Mouse (Mus musculus) CH12.LX (cell line): ENCODE data around the gene Safb2. TPM values are rescaled to one million over a fixed set of nuclear protein-coding genes. Genes with fewer than 3 reads are reported as not detected.
A peak's percentile ranks its signal among the peaks of the same experiment; 100 is the strongest.

ENCODE experiments used
- DNase-seq: peaks from one replicate; pipeline ENCODE4 v3.0.0-alpha.2; 2013; ENCODE audit errors: extremely low read depth
- H3K27ac ChIP-seq: 2 replicates; pipeline ENCODE4 v1.5.1; 2012; ENCODE audit warnings: low read depth, mild to moderate bottlenecking, control low read depth, moderate library complexity; ENCODE audit not compliant: insufficient read depth
- H3K27me3 ChIP-seq: replicated peaks from 2 replicates; pipeline ENCODE3; 2012; ENCODE audit warnings: inconsistent platforms
- H3K36me3 ChIP-seq, 2 experiments: replicated peaks in 1 of 2; 2 replicates each; pipeline versions ENCODE3 to v1.6.1; 2012; ENCODE audit warnings: inconsistent platforms in 1 of 2, low read length in 1 of 2, mild to moderate bottlenecking in 1 of 2, mixed read lengths in 1 of 2, moderate library complexity in 1 of 2; ENCODE audit not compliant: control insufficient read depth in 1 of 2, insufficient read depth in 1 of 2
- H3K4me1 ChIP-seq, 2 experiments: 2 replicates each; pipeline ENCODE4 v1.6.1; 2012; ENCODE audit warnings: inconsistent platforms in 1 of 2, moderate library complexity in 1 of 2; ENCODE audit not compliant: insufficient read depth in 2 of 2, control insufficient read depth in 1 of 2
- H3K4me2 ChIP-seq: 2 replicates; pipeline ENCODE4 v1.6.1; 2012; ENCODE audit warnings: low read depth, mild to moderate bottlenecking, control low read depth; ENCODE audit not compliant: poor library complexity, insufficient read depth, severe bottlenecking
- H3K4me3 ChIP-seq, 3 experiments: fragments of 150-350 bp in 1 of 3; sonication (generic) in 1 of 3; replicated peaks in 1 of 3; 2 replicates each; pipeline versions ENCODE3 to v1.5.1; 2011 to 2012; ENCODE audit warnings: low read depth in 2 of 3, low read length in 2 of 3, mild to moderate bottlenecking in 2 of 3, moderate library complexity in 2 of 3, control low read depth in 1 of 3, improper control_type of control experiment in 1 of 3, inconsistent platforms in 1 of 3, mixed read lengths in 1 of 3; ENCODE audit not compliant: poor library complexity in 1 of 3
- H3K79me2 ChIP-seq: replicated peaks from 2 replicates; pipeline ENCODE4 v1.6.1; 2012; ENCODE audit warnings: mild to moderate bottlenecking, moderate library complexity; ENCODE audit not compliant: control insufficient read depth, poor library complexity, insufficient read depth, severe bottlenecking; ENCODE audit errors: extremely low read depth
- H3K9ac ChIP-seq: 2 replicates; pipeline ENCODE4 v1.6.1; 2012; ENCODE audit warnings: low read depth, mild to moderate bottlenecking, control low read depth, moderate library complexity; ENCODE audit not compliant: insufficient read depth
- H3K9me3 ChIP-seq: replicated peaks from 2 replicates; pipeline ENCODE3; 2012; ENCODE audit warnings: low read length, inconsistent platforms, mixed read lengths
- CHD1 ChIP-seq: IDR thresholded peaks from 2 replicates; pipeline ENCODE4 v1.6.1; 2012; ENCODE audit warnings: low read depth, low read length, improper control_type of control experiment, inconsistent platforms
- CHD2 ChIP-seq: IDR thresholded peaks from 2 replicates; pipeline ENCODE4 v1.6.1; 2011; ENCODE audit warnings: low read length, improper control_type of control experiment
- CTCF ChIP-seq, 2 experiments: IDR thresholded peaks in 1 of 2; conservative IDR thresholded peaks in 1 of 2; 2 replicates each; pipeline ENCODE4 v1.5.1; 2011 to 2012; ENCODE audit warnings: low read depth in 2 of 2, low read length in 2 of 2, improper control_type of control experiment in 1 of 2, inconsistent platforms in 1 of 2, mild to moderate bottlenecking in 1 of 2, moderate library complexity in 1 of 2
- E2F4 ChIP-seq: IDR thresholded peaks from 2 replicates; pipeline ENCODE4 v1.6.1; 2011; ENCODE audit warnings: low read depth, low read length, improper control_type of control experiment; ENCODE audit not compliant: insufficient replicate concordance
- ELF1 ChIP-seq: IDR thresholded peaks from 2 replicates; pipeline ENCODE4 v1.6.1; 2014; ENCODE audit warnings: low read depth, mild to moderate bottlenecking, inconsistent platforms, low read length, improper control_type of control experiment
- EP300 ChIP-seq: IDR thresholded peaks from 2 replicates; pipeline ENCODE4 v1.6.1; 2011; ENCODE audit warnings: low read length, improper control_type of control experiment
- GABPA ChIP-seq: IDR thresholded peaks from 2 replicates; pipeline ENCODE4 v1.6.1; 2012; ENCODE audit warnings: low read depth, low read length, improper control_type of control experiment, inconsistent platforms; ENCODE audit not compliant: insufficient replicate concordance
- HCFC1 ChIP-seq: IDR thresholded peaks from 2 replicates; pipeline ENCODE4 v1.6.1; 2012; ENCODE audit warnings: low read depth, mild to moderate bottlenecking, inconsistent platforms, low read length, improper control_type of control experiment
- JUN ChIP-seq: IDR thresholded peaks from 2 replicates; pipeline ENCODE4 v1.6.1; 2011; ENCODE audit warnings: low read depth, mild to moderate bottlenecking, low read length, improper control_type of control experiment, moderate library complexity; ENCODE audit not compliant: insufficient read depth
- MAFK ChIP-seq: IDR thresholded peaks from 2 replicates; pipeline ENCODE4 v1.6.1; 2011; ENCODE audit warnings: low read length, improper control_type of control experiment; ENCODE audit not compliant: insufficient replicate concordance
- MAX ChIP-seq: IDR thresholded peaks from 2 replicates; pipeline ENCODE4 v1.6.1; 2011; ENCODE audit warnings: low read length, improper control_type of control experiment
- MAZ ChIP-seq: IDR thresholded peaks from 2 replicates; pipeline ENCODE4 v1.6.1; 2012; ENCODE audit warnings: low read depth, mild to moderate bottlenecking, inconsistent platforms, low read length, improper control_type of control experiment, moderate library complexity
- MEF2A ChIP-seq: IDR thresholded peaks from 2 replicates; pipeline ENCODE4 v1.6.1; 2014; ENCODE audit warnings: low read depth, mild to moderate bottlenecking, inconsistent platforms, low read length, improper control_type of control experiment, borderline replicate concordance
- MXI1 ChIP-seq: IDR thresholded peaks from 2 replicates; pipeline ENCODE4 v1.6.1; 2011; ENCODE audit warnings: mild to moderate bottlenecking, low read depth, low read length, improper control_type of control experiment
- MYC ChIP-seq: IDR thresholded peaks from 2 replicates; pipeline ENCODE4 v1.6.1; 2011; ENCODE audit warnings: low read depth, mild to moderate bottlenecking, improper control_type of control experiment, low read length
- NELFE ChIP-seq: IDR thresholded peaks from 2 replicates; pipeline ENCODE4 v1.6.1; 2011; ENCODE audit warnings: low read depth, low read length, improper control_type of control experiment
- NRF1 ChIP-seq: IDR thresholded peaks from 2 replicates; pipeline ENCODE4 v1.6.1; 2014; ENCODE audit warnings: low read depth, mild to moderate bottlenecking, inconsistent platforms, low read length, improper control_type of control experiment, moderate library complexity
- PAX5 ChIP-seq: IDR thresholded peaks from 2 replicates; pipeline ENCODE4 v1.6.1; 2012; ENCODE audit warnings: low read length, inconsistent platforms, mixed read lengths
- POLR2A ChIP-seq: IDR thresholded peaks from 2 replicates; pipeline ENCODE4 v1.6.1; 2011; ENCODE audit warnings: low read depth, mild to moderate bottlenecking, improper control_type of control experiment, low read length
- POLR2AphosphoS2 ChIP-seq: IDR thresholded peaks from 2 replicates; pipeline ENCODE4 v1.6.1; 2011; ENCODE audit warnings: low read depth, low read length, improper control_type of control experiment
- RAD21 ChIP-seq: IDR thresholded peaks from 2 replicates; pipeline ENCODE4 v1.6.1; 2011; ENCODE audit warnings: low read depth, mild to moderate bottlenecking, low read length, improper control_type of control experiment, moderate library complexity
- SMC3 ChIP-seq: IDR thresholded peaks from 2 replicates; pipeline ENCODE4 v1.6.1; 2011; ENCODE audit warnings: low read depth, low read length, improper control_type of control experiment
- TBP ChIP-seq: conservative IDR thresholded peaks from 2 replicates; pipeline ENCODE4 v1.6.1; 2011; ENCODE audit warnings: low read depth, low read length, improper control_type of control experiment
- TCF12 ChIP-seq: IDR thresholded peaks from 2 replicates; pipeline ENCODE4 v1.6.1; 2014; ENCODE audit warnings: low read depth, mild to moderate bottlenecking, inconsistent platforms, low read length, improper control_type of control experiment
- USF1 ChIP-seq: IDR thresholded peaks from 2 replicates; pipeline ENCODE4 v1.6.1; 2014; ENCODE audit warnings: low read depth, mild to moderate bottlenecking, inconsistent platforms, low read length, improper control_type of control experiment
- ZKSCAN1 ChIP-seq: IDR thresholded peaks from 2 replicates; pipeline ENCODE4 v1.6.1; 2012; ENCODE audit warnings: low read depth, inconsistent platforms, low read length, improper control_type of control experiment, borderline replicate concordance
- ZMIZ1 ChIP-seq: IDR thresholded peaks from 2 replicates; pipeline ENCODE4 v1.6.1; 2012; ENCODE audit warnings: low read depth, mild to moderate bottlenecking, inconsistent platforms, low read length, improper control_type of control experiment
- ZNF384 ChIP-seq: IDR thresholded peaks from 2 replicates; pipeline ENCODE4 v1.6.1; 2012; ENCODE audit warnings: low read depth, low read length, improper control_type of control experiment, inconsistent platforms
- dilution Hi-C: fragments of 300-500 bp; cut with MboI; formaldehyde crosslinking; loops from 2 replicates; pipeline ENCODE4 v1.14.3; 2020; ENCODE audit warnings: low sequenced_read_pairs; ENCODE audit not compliant: extremely low pct_unique_long_range_greater_than_20kb, extremely low pct_ligation_motif_present
- in situ Hi-C: fragments of 300-500 bp; cut with MboI; formaldehyde crosslinking; loops from 3 replicates; pipeline ENCODE4 v1.14.3; 2019; ENCODE audit warnings: low sequenced_read_pairs, low pct_ligation_motif_present, low pct_unique_long_range_greater_than_20kb, mixed read lengths
- polyA plus RNA-seq: library from polyadenylated mRNA; unstranded; fragments of >175 nt; gene quantifications from 2 replicates; pipeline ENCODE4 v1.2.1, GENCODE M21; 2012; ENCODE audit warnings: low read depth; ENCODE audit not compliant: insufficient read length
- total RNA-seq, 2 experiments: library from RNA; depleted of rRNA; stranded (reverse); fragments of 300-350 nt in 1 of 2; fragments of >200 nt in 1 of 2; gene quantifications; 2 replicates each; pipeline ENCODE4 v1.2.3; 2012 to 2014

Safb2 gene
- total and polyA plus RNA-seq, 3 experiments: 13.8 to 170 (median 74.0) TPM

DNA sequence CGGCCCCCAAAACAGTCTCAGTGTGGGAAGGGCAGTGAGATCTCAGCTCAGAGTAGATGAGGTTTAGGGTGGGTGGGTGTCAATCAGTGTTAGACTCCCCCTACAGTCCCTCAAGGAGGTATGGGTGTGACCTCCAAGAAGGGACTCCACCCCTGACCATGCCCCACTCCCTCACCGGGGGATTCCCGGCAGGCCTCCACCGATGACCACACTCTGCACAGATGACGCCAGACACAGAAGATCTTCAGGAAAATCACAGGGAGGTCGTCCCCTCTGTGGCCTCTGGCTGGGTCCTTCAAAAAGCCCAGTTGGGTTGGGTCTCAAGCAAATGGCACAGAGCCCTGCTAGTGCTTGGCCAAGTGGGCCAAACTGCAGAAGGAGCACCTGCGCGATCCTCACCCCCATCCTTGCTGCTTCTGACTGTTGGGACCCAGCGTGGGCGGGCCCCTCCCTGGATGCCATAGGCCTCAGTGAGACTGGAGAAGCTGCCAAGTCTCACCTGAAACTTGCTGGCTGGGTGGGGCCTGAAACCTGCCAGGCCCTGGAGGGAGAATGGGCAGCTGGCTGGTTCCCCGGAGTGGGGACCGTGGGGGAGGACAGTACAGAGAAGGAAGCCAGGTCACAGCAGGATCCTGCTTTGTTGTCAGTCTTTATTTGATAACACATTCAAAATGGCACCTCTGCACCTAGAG, 33.5 kb downstream of the Safb2 start (continued):
- TF ChIP-seq MAFK (no peak), RAD21 (no peak), MAX (no peak; the same call in 1 of the 2 replicates), SMC3 (no peak), JUN (no peak), MXI1 (no peak; the same call in 1 of the 2 replicates), MEF2A (no peak)

DNA sequence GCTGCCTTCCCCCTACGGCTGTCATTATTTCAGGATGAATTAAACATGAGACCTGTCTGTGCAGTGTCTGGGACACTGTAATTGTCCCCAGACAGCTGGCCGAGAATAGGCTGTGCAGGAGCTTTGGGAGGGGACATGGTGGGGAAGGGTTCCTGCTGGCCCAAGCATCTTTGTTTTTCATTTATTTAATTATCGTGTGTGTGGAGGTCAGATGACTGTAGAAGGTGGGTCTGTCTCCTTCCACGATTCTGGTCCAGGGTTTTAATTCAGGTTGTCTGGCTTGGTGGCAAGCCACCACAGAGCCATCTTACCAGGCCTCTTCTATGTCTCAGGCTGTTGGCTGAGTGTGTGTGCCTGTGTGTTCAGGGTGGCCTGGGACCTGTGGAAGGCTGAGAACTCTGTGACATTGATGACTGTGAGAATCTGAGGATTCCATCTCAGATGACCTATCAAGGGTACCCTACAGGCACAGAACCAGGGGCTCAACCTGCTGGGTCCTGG, 35.7 kb downstream of the Safb2 start:
- Histone ChIP-seq H3K27me3 (no peaks in the 10 kb centered on the region), H3K36me3 (peaks cover 0 to 4% of the 10 kb centered on the region in 2 experiments), H3K4me3 (no peak overlapping the region), H3K27ac (no peak overlapping the region), H3K9me3 (no peaks in the 10 kb centered on the region), H3K4me1 (peaks cover 26 to 33% of the 10 kb centered on the region in 2 experiments), H3K79me2 (no peaks in the 10 kb centered on the region), H3K9ac (no peak overlapping the region), H3K4me2 (no peak overlapping the region)
- no peak for TF ChIP-seq ZMIZ1
- TF ChIP-seq E2F4: no peak
- TF ChIP-seq CHD1: no peak
- TF ChIP-seq MXI1: no peak
- no peak for TF ChIP-seq POLR2AphosphoS2
- no peak for TF ChIP-seq POLR2A
- no peak for TF ChIP-seq JUN
- TF ChIP-seq CHD2: no peak
- no peak for TF ChIP-seq TBP
- in situ Hi-C loops: no loop called here
- DNase-seq: no peak
- dilution Hi-C loops: no loop called here

DNA sequence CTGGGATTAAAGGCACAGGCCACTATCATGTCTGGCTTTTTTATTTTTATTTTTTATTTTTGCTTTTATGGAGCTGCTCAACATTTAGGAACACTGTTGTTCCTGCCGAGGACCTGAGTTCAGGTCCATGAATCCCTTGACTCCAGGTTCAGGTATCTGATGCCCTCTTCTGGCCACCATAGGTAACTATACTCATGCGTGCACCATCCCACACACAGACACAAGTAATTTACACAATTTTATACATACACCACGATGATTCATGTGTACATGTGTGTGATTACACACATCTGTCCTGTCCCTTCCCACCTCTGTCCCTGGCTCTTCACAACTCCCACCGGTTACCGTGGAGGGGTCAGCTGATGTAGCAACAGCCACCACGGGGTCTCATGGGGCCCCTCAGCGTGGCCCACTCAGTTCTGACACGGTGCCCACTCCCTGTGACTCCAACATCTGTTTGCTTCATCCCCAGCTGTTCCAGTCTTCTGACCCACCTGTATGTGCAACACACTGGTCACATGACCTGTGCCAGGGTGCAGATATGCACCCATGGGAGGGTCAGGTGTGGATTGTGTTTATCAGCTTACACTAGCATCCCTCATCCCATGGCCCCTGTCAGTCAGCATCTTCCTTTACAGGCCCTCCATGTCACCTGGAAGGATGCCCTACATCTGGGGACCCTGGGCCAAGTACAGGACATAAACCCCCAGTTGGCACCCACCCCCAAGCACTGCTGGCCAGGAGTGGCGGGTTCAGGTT, 36.4 kb downstream of the Safb2 start:
- Histone ChIP-seq H3K27ac (no peak overlapping the region), H3K36me3 (no peaks in the 10 kb centered on the region), H3K9ac (no peak overlapping the region), H3K79me2 (no peaks in the 10 kb centered on the region), H3K4me3 (no peak overlapping the region), H3K9me3 (no peaks in the 10 kb centered on the region), H3K27me3 (peaks cover 1% of the 10 kb centered on the region), H3K4me1 (peaks cover 26 to 33% of the 10 kb centered on the region in 2 experiments), H3K4me2 (no peak overlapping the region)
- no peak for DNase-seq
- dilution Hi-C loops (no loop called here), in situ Hi-C loops (no loop called here)
- TF ChIP-seq TCF12 (no peak), USF1 (no peak), MYC (no peak), EP300 (no peak), GABPA (no peak), CTCF (conservative IDR thresholded peaks at IDR 0.05 in 1 of 2, IDR thresholded peaks at IDR 0.05 in 1 of 2; ENCODE audit: low read depth in 2 of 2, low read length in 2 of 2) (peak; percentile 23 to 60; a peak in 3 of 4 replicates), NELFE (no peak), ZNF384 (no peak), ZKSCAN1 (no peak), CHD1 (no peak), MEF2A (no peak), HCFC1 (no peak), MAZ (no peak), PAX5 (no peak), ELF1 (no peak), NRF1 (no peak), RAD21 (peak; percentile 55)
